Mouse (Mus musculus): ENCODE measurements around the gene Emd. TPM values are rescaled to one million over a fixed set of nuclear protein-coding genes. Genes with fewer than 3 reads are reported as not detected.
"Not testable (repeated sequence)": the region's sequence is repeated elsewhere in the genome, so short reads cannot be mapped to it uniquely, and the experiment has no call there.

Gene Emd
- 13.2 and 17.9 TPM in 2 replicates for polyA plus RNA-seq (2015; fragmentation: Nextera tagmentation; extraction: Ambion mirVana)

DNA sequence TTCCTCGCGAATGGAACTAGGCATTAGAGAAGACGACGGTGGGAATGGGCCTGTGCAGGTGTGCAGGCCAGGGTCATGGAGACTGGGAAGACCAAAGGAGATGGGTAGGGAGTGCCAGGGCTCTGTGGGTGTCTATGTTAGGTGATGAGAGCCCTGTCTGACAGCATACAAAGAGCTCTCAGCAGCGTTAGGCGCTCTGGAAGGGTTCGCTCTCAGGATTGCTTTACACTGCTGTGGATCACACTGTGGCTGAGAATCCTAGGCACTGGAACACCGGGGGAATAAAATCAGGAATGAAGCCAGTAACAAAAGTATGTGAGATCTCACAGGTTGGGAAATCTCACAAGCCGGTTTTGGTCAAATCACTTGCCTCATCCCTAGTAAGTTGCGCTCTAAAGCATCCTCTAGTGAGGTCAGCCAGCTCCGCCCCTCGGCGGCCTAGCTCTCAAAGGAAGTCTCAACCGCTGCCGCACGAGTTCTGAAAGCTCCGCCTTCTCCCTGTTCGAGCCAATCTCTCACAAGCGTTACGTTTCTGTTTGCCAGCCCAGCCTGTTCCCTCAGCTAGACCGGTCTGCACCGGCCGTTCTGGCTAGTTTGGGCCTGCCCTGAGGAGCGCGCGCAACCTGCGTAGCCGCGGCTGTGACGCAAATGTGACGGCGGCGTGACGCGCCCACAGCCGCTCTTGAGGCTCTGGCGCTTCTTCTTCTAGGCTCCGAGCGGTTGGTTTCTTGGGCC is at the start of gene Emd:
Emd (plus strand) TSS at position 535 of the 735 bp plus-strand sequence.
- Histone ChIP-seq H3K36me3 (0 out of 2 replicates have a peak, but pooled peaks cover 2% of the 10 kb centered on the region), H3K4me1 (peaks cover 6% of the 10 kb centered on the region), H3K4me3 (replicated peaks) (peak within 1 kb of the TSS; percentile 56), H3K4me2 (peak within 1 kb of the TSS; percentile 64), H3K27ac (replicated peaks) (peak within 1 kb of the TSS; percentile 88), H3K9ac (replicated peaks) (peak within 1 kb of the TSS; percentile 70), H3K27me3 (replicated peaks) (no peaks in the 10 kb centered on the region), H3K9me3 (replicated peaks) (no peaks in the 10 kb centered on the region)
- WGBS, result 29% methylated on average over 39 of the region's 39 CpGs
- ATAC-seq (ENCODE audit: low FRiP score), result peak; percentile 96

GRCm38 (mm10) chrX:74218496-74218895 is 36.0 kb upstream of the Emd start:
- H3K4me2 ChIP-seq, result no peak overlapping the region
- 92% methylated on average over 4 of the region's 4 CpGs for WGBS
- no peak overlapping the region for H3K9ac ChIP-seq (replicated peaks)
- H3K9me3 ChIP-seq (replicated peaks), result no peaks in the 10 kb centered on the region
- no peak overlapping the region for H3K27ac ChIP-seq (replicated peaks)
- H3K36me3 ChIP-seq, result peaks cover 10% of the 10 kb centered on the region; the same call in 1 of the 2 replicates
- no peak for ATAC-seq (ENCODE audit: low FRiP score)
- H3K4me3 ChIP-seq (replicated peaks), result no peak overlapping the region
- no peaks in the 10 kb centered on the region for H3K4me1 ChIP-seq
- no peaks in the 10 kb centered on the region for H3K27me3 ChIP-seq (replicated peaks)

- Histone ChIP-seq H3K4me1 (no peaks in the 10 kb centered on the region), H3K4me3 (replicated peaks) (no peak overlapping the region), H3K9ac (replicated peaks) (no peak overlapping the region), H3K36me3 (peaks cover 15% of the 10 kb centered on the region; the same call in 1 of the 2 replicates), H3K4me2 (no peak overlapping the region), H3K9me3 (replicated peaks) (no peaks in the 10 kb centered on the region), H3K27me3 (replicated peaks) (no peaks in the 10 kb centered on the region), H3K27ac (replicated peaks) (no peak overlapping the region)
- 70% methylated on average over 13 of the region's 13 CpGs for WGBS
- ATAC-seq (ENCODE audit: low FRiP score), result no peak
These were observed 35.0 kb upstream of the Emd start for GRCm38 (mm10) chrX:74219449-74219848.

GRCm38 (mm10) chrX:74220099-74220498 is 34.4 kb upstream of the Emd start:
- ATAC-seq (ENCODE audit: low FRiP score), result not testable (repeated sequence)
- H3K36me3 ChIP-seq, result peaks cover 21% of the 10 kb centered on the region; the same call in 1 of the 2 replicates
- 64% methylated on average over 1 of the region's 1 CpGs for WGBS

GRCm38 (mm10) chrX:74230038-74230437 is 24.4 kb upstream of the Emd start:
- Histone ChIP-seq H3K27ac (replicated peaks) (no peak overlapping the region), H3K36me3 (peaks cover 86% of the 10 kb centered on the region), H3K4me1 (no peaks in the 10 kb centered on the region), H3K4me2 (no peak overlapping the region), H3K9me3 (replicated peaks) (no peaks in the 10 kb centered on the region), H3K9ac (replicated peaks) (no peak overlapping the region), H3K27me3 (replicated peaks) (no peaks in the 10 kb centered on the region), H3K4me3 (replicated peaks) (no peak overlapping the region)
- no peak for ATAC-seq (ENCODE audit: low FRiP score)
- whole genome bisulfite sequencing, result 74% methylated on average over 1 of the region's 1 CpGs

More at GRCm38 (mm10) chrX:74220099-74220498, 34.4 kb upstream of the Emd start:
- not testable (repeated sequence) for H3K4me3 ChIP-seq (replicated peaks); H3K4me1 ChIP-seq; H3K27me3 ChIP-seq (replicated peaks); H3K9me3 ChIP-seq (replicated peaks); H3K9ac ChIP-seq (replicated peaks); H3K4me2 ChIP-seq; H3K27ac ChIP-seq (replicated peaks)

DNA sequence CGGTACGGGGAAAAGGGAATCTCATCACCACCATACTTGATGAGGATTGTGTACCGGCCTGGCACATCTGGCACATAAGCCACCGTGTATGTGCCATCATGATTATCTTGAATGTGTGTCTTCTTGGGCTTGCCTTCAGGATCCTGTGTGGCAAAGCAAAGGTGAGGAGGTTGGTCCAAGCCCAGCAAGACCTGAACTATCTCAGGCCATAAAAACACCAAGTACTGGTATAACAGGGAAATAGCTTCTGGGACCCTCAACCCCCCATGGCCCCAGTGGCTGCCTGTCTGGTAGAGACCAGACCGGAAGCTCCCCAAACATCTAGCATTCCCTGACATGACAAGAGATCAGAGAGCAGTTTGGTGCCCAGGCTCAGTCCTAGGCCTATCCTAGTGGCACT is 21.3 kb upstream of the Emd start:
- WGBS, result 94% methylated on average over 5 of the region's 5 CpGs
- Histone ChIP-seq H3K9me3 (replicated peaks) (no peaks in the 10 kb centered on the region), H3K9ac (replicated peaks) (no peak overlapping the region), H3K4me2 (no peak overlapping the region), H3K4me1 (no peaks in the 10 kb centered on the region), H3K27ac (replicated peaks) (no peak overlapping the region), H3K4me3 (replicated peaks) (no peak overlapping the region), H3K27me3 (replicated peaks) (no peaks in the 10 kb centered on the region), H3K36me3 (peaks cover 80% of the 10 kb centered on the region)
- no peak for ATAC-seq (ENCODE audit: low FRiP score)

- Histone ChIP-seq H3K4me3 (replicated peaks) (no peak overlapping the region), H3K9me3 (replicated peaks) (no peaks in the 10 kb centered on the region), H3K4me1 (peaks cover 11% of the 10 kb centered on the region), H3K9ac (replicated peaks) (no peak overlapping the region), H3K27ac (replicated peaks) (no peak overlapping the region), H3K27me3 (replicated peaks) (no peaks in the 10 kb centered on the region), H3K36me3 (peaks cover 59% of the 10 kb centered on the region), H3K4me2 (no peak overlapping the region)
- no peak for ATAC-seq (ENCODE audit: low FRiP score)
- 91% methylated on average over 4 of the region's 4 CpGs for WGBS
These were observed 14.2 kb upstream of the Emd start for GRCm38 (mm10) chrX:74240332-74240731.

GRCm38 (mm10) chrX:74243396-74243795 is 11.1 kb upstream of the Emd start:
- Histone ChIP-seq H3K9ac (replicated peaks) (no peak overlapping the region; the same call in 1 of the 2 replicates), H3K9me3 (replicated peaks) (no peaks in the 10 kb centered on the region), H3K27ac (replicated peaks) (no peak overlapping the region), H3K4me2 (peak overlapping the region; percentile 60), H3K36me3 (peaks cover 38% of the 10 kb centered on the region), H3K4me3 (replicated peaks) (peak overlapping the region; percentile 54), H3K4me1 (peaks cover 11% of the 10 kb centered on the region), H3K27me3 (replicated peaks) (no peaks in the 10 kb centered on the region)
- no peak for ATAC-seq (ENCODE audit: low FRiP score)
- 86% methylated on average over 2 of the region's 2 CpGs for WGBS

DNA sequence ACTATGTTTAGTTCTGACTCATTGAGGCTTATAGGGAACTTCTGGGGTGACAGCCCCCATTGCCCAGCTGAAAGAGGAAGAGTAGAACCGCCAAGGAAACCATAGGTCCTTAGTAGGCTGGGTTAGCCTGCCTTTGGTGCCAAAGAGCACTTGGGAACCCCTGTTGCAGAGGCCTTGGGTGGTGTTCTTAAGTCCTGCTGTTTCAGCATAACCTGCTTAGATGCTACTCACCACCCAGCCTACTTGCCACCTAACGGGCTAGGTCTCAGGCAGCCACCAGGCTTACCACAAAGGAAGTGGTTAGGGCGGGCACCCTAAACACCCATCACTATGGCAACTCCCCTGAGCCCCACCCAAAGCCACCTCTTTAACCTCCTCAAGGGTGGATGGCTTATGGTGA is 10.7 kb upstream of the Emd start:
- Histone ChIP-seq H3K4me1 (peaks cover 11% of the 10 kb centered on the region), H3K4me2 (peak overlapping the region; percentile 60), H3K9ac (replicated peaks) (no peak overlapping the region; the same call in 1 of the 2 replicates), H3K4me3 (replicated peaks) (peak overlapping the region; percentile 54), H3K27me3 (replicated peaks) (no peaks in the 10 kb centered on the region), H3K9me3 (replicated peaks) (no peaks in the 10 kb centered on the region), H3K36me3 (peaks cover 38% of the 10 kb centered on the region), H3K27ac (replicated peaks) (no peak overlapping the region)
- WGBS, result 71% methylated on average over 3 of the region's 3 CpGs
- no peak for ATAC-seq (ENCODE audit: low FRiP score)

GRCm38 (mm10) chrX:74244614-74245083 is 9.8 kb upstream of the Emd start:
- ATAC-seq (ENCODE audit: low FRiP score), result peak; percentile 18
- H3K4me2 ChIP-seq, result peak overlapping the region; percentile 60
- H3K9ac ChIP-seq (replicated peaks), result peak overlapping the region; percentile 65
- no peaks in the 10 kb centered on the region for H3K27me3 ChIP-seq (replicated peaks)
- peak overlapping the region; percentile 54 for H3K4me3 ChIP-seq (replicated peaks)
- H3K4me1 ChIP-seq, result peaks cover 15% of the 10 kb centered on the region
- no peaks in the 10 kb centered on the region for H3K9me3 ChIP-seq (replicated peaks)
- H3K36me3 ChIP-seq, result peaks cover 30% of the 10 kb centered on the region
- H3K27ac ChIP-seq (replicated peaks), result peak overlapping the region; percentile 89
- WGBS, result 36% methylated on average over 3 of the region's 3 CpGs

DNA sequence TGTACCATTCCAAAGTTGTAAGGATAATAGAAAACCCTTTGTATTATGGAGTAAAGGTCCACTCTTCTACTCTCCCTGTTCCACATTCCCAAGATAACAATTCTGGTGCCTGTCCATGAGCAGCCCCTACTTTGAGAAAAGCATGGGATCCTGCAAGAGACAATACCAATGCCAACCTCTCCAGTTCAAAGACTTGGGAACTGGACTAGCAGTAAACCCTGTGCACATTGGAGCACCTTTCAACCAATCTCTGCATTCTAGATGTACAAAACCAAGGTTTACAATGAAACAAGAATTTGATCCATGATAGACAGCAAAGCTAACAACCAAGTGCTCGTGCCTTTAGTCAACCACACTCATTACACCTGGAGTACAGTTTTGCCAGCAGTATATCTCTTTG is 9.4 kb upstream of the Emd start:
- peak overlapping the region; percentile 60 for H3K4me2 ChIP-seq
- H3K27ac ChIP-seq (replicated peaks), result peak overlapping the region; percentile 89
- H3K27me3 ChIP-seq (replicated peaks), result no peaks in the 10 kb centered on the region
- peaks cover 25% of the 10 kb centered on the region for H3K36me3 ChIP-seq
- H3K4me3 ChIP-seq (replicated peaks), result peak overlapping the region; percentile 54
- H3K4me1 ChIP-seq, result peaks cover 15% of the 10 kb centered on the region
- no peak for ATAC-seq (ENCODE audit: low FRiP score)
- H3K9ac ChIP-seq (replicated peaks), result peak overlapping the region; percentile 65
- WGBS, result 32% methylated on average over 1 of the region's 1 CpGs
- no peaks in the 10 kb centered on the region for H3K9me3 ChIP-seq (replicated peaks)

GRCm38 (mm10) chrX:74245687-74246086 is 8.8 kb upstream of the Emd start:
- H3K9me3 ChIP-seq (replicated peaks), result no peaks in the 10 kb centered on the region
- peak overlapping the region; percentile 54 for H3K4me3 ChIP-seq (replicated peaks)
- peak; percentile 60 for ATAC-seq (ENCODE audit: low FRiP score)
- WGBS, result 23% methylated on average over 17 of the region's 21 CpGs
- H3K4me2 ChIP-seq, result peak overlapping the region; percentile 60
- peak overlapping the region; percentile 89 for H3K27ac ChIP-seq (replicated peaks)
- H3K4me1 ChIP-seq, result peaks cover 15% of the 10 kb centered on the region
- H3K27me3 ChIP-seq (replicated peaks), result no peaks in the 10 kb centered on the region
- peaks cover 19% of the 10 kb centered on the region for H3K36me3 ChIP-seq
- H3K9ac ChIP-seq (replicated peaks), result peak overlapping the region; percentile 65

All from neural tube, embryonic 15.5 days (tissue).